Mouse (Mus musculus) layer of hippocampus, postnatal 14 days (tissue): ENCODE data around the gene Bcas1. TPM values are rescaled to one million over a fixed set of nuclear protein-coding genes. Genes with fewer than 3 reads are reported as not detected.

Experiments used
- DNase-seq, 2 experiments: peaks; one replicate each; pipeline ENCODE4 v3.0.0; 2021 to 2022; ENCODE audit warnings: low spot score in 2 of 2, mixed read lengths in 1 of 2
- total RNA-seq, 2 experiments: library from RNA; stranded (reverse); gene quantifications; 2 replicates each; pipeline ENCODE4 v1.2.3; 2021

The Bcas1 gene
- total RNA-seq, 2 experiments from 2014 or later, result 121 to 123 TPM

DNA sequence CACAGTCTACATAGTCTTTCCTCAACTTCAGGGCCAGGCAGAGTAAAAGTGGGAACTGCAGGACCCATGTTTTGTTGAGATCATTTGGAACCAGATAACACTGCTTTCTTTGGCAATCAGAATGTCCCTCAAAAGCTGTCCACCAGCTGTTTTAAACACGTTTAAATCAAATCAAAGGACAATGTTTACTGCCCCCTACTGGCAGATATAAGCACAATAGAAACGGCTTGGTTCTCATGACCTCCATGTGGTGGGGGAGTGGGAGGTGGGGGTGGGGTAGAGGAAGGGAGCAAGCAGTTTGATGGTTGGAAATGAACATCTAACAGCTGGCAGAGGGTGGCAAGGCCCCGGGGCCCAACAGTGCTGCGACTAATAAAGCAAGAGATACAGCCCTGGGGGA, 5.7 kb downstream of the Bcas1 start:
- DNase-seq, result no peak

DNA sequence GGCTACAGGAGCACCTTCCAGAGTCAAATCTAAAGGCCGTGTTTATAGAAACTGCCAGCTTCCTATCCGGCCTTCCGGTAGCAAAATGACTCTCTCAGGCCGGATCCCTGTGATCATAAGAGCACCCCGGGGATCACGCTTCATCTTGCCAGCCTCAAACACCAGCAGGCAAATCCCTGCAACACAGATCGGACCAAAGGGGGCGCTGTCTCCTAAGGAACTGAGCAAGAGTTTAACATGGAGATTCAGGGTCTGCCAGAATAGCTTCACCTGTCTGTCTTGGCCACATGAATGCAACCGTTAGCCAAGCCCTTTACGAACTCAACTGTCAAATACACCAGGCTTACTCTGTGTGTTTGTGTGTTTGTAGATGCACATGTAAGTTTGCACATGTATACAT, 8.9 kb downstream of the Bcas1 start:
- DNase-seq, result no peak

DNA sequence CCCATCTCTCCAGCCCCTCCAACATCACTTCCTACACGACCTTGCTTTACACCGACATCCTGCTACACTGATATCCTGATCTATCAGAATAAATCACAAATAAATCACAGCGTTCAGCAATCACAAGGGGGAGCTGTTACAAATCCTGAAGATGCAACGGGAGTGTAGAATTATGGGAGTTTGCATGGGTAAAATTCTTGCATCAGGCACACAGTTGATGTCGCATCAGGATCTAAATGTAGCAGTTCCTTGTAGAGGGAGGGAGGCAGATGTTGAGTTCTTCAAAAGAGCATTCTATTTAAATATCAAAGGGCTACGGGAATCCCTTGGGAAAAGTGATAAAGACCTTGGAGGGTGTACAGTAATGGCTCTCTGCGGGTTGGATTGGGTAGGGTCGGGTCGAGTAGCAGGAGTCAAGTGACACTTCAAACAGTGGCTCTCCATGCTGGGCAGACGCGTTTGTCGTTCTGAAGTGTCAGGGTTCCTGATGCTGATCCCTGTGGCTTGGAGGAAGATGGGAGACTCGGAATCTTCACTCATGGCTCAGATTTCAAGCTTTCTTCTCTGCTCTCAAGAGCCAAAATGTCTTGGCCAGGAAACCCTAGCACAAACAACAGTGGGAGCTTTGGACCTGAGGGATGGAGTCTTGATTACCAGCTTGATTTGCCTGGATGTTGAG, 16.0 kb downstream of the Bcas1 start:
- DNase-seq, result no peak

DNA sequence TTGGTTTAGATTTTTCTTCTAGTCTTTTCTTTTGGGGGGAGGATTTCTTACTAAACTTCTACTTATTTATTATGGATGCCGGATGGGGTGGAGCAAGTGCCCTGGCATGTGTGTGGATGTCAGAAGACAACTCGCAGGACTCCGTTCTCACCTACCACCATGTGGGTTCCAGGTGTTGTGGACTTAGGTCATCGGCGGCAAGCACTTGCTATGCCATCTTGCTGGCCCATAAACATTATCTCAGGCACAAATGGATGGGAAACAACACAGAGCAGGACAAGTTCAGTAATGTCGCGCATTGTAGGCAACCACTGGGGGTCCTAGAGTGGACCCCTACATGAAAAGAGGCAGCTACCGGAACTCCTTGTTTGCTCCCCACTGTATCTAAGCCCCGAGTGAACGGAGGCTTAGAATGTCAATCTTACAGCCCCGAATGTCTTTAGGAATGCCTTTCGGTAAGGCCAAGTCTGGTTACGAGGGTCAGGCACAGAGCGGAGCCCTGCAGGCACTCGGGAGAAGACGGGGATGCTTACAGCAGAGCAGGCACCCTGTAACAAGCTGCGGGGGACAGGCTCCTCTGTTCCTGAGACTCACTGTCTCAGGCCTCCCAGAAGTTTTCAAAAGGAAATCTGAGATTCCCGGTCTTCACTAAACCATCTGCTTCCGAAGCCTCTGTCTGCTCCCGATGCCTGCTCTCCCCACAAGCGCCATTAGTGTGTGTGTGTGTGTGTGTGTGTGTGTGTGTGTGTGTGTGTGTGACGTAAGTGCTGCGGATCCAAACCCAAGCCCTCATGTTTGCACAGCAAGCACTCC, 16.8 kb downstream of the Bcas1 start:
- no peak for DNase-seq

DNA sequence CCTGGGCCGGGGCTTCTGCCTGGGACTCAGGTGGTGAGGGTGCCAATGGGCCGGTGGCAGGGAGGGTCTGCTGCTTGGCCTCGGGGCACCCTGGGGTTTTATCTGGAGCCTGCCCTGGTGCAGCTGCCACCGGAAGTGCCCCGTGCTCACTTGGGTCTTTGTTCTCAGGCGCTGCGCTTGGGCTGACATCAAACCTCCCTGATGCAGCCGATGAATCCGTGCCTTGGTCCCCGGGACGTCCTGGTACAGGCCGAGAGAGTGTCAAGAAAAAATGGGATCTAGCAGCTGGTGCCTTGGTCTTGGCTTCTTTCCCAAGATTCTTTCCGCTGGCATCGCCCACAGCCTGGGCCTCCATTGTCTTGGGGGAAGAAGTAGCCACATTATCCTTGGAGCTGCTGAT, 21.2 kb downstream of the Bcas1 start:
- peak in 1 of 2 experiments; percentile 40 for DNase-seq

DNA sequence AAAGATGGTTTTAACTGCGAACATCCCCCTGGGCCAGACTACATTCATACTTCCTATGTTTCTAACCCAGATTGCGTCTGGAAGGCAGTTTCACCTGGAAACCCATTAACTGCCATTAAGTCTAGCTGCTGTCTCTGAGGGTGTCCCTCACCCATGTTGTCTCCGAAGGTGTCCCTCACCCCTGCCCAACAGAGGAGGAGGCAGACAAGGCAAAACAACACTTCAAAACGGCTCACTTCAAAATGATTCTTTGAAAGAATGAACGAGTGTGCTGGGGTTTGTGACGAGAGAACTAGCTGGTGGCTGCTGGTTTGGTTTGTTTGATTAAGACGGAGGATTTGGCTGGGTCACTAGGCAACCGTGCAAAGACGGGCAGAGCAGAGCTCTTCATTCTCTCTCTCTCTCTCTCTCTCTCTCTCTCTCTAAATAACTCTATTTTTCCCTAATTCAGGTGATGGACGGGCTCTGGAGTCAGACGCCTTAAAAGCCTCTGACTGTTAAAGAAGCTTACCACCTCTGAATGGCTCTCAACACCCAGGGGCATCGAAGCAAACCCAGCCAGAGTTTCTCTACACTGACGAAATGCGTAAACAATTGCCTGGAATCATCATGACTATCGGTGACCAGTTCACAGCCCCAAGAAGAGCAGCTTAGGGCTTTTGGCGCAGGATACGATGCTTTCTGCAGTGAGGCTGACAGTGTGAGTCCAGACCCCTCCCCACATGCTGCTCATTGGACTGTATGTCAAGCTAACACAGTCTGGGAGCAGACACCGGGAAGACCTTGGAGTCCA, 22.7 kb downstream of the Bcas1 start:
- no peak for DNase-seq

DNA sequence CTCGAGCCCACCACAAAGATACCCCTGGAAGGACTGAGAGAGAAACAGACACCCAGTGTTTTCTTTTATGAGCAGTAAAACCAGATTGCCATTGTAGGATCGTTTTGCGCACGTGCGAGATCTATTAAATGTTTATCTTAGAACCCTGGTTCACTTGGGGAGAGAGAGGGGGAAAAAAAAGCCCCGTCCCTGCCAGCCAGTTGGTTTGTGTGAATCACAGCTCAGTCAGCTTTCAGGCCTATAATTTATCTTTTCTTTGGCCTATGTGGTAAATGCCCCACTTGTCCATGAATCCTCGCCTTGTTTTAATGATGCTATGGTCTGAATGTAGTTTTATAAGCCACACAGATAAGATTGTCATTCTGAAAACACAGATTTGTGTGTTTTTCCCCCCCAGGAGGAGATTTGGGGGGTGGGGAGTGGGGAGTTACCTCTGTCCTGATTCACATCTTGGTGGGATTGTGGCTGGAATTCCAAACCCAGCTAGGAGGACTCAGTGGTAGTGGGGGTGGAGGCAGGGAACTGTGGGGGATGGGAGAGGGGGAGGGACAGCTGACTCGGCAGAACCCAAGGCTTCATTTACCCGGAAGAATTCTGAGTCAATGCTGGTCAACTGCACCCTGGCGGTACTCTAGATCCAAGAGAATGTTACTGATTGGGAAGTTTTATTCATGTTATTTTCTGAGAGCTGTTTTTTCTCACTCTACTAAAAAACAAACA, 23.8 kb downstream of the Bcas1 start:
- DNase-seq, result peak in 1 of 2 experiments; percentile 32

DNA sequence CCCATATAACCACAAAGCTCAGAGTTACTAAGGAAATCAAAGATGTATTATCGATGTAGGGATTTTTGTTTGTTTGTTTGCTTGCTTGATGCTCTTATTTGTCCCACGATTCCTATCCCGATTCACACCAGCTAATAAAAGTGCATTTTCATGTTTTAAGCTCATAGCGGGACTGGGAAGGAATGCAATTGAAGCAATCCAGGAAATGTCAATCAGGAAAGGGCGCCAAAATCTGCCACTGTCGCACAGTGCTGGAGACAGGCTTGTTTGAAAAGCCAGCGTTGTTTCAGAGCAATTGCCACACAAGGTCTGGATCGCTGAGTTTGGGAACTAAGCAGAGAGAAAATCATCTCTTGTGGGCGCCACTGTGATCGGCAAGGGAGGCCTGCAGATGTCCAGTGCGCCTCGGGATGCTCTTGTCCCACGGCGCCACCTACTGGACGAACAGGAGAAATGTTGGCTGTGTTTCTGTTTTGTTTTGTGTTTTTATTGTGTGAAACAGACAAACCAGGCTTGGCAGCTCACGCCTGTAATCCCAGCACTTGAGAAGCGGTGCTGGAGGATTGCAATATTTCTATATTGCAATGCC, 26.3 kb downstream of the Bcas1 start:
- DNase-seq, result peak; percentile 69 to 75

DNA sequence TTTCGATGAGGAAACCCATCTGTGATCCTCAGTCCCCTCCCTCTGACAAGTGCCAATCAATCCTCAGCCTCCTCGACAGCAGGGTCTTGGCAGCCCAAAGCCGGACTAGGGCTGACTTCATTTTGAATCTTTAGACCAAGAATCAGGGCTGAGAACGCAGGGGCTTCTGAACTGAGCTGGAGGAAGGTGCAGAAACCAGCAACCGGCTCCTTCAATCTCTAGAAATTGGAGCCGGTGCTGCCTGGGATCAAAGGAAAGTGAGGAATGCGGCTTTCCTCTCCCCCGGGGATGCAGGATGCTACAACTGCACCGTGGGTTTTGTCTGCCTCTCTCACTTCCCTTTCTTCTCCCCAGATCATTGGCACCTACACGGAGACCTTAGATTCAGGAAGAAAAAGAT, 27.0 kb downstream of the Bcas1 start:
- DNase-seq, result no peak

DNA sequence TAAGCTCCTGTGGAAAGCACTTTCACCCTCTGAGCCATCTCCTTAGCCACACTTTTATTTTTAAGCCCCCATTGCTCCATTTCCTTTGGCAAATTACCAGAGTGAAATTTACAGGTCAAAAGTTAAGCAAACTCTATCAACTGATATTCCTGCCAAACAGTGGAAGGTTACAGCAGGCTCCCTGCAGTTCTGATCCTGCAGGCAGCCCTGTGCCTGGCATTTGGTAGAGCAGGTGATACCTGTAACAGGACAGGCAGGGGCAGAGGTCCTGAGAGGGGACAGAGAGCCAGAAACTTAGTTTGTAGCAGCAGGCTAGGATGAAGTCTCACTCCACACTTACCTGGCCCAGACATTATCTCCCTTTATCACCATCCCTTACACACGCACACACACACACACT, 35.7 kb downstream of the Bcas1 start:
- no peak for DNase-seq

DNA sequence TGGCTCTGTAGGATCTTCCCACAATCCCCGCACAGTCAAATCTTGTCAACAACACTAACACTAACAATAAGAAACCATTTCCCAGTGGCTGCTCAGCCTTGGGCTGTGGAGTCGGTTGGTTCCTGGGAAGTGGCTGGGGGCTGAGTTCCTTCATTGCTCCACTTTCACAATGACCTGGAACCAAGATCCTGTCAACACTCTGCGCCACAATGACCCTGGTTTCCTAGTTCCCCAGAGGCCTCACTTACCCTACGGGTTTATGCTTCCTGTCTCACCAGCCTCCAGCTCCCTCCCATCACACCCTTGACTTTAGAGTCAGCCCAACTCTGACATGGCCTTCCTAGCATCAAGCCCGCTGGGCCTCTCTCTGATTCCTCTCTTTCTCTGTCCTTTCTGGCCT, 39.3 kb downstream of the Bcas1 start:
- no peak for DNase-seq

DNA sequence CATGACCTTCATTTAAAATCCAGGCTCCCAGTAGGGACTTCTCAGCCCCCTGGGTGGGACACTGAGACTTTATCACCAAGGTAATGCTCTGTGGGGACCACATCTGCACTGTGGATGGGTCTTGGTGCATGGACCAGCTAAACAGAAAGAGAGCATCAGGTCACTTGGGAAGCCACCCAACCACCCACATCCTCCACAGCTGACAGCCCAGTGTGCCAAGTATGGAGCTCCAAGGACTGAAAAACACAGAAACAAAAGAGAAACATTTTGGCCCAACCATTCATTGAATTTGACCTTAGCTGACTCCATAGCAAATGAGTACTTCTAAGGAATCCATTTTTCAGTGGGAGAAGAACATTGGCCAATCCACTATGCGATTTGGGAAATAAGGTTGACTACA, 42.1 kb downstream of the Bcas1 start:
- DNase-seq, result no peak

DNA sequence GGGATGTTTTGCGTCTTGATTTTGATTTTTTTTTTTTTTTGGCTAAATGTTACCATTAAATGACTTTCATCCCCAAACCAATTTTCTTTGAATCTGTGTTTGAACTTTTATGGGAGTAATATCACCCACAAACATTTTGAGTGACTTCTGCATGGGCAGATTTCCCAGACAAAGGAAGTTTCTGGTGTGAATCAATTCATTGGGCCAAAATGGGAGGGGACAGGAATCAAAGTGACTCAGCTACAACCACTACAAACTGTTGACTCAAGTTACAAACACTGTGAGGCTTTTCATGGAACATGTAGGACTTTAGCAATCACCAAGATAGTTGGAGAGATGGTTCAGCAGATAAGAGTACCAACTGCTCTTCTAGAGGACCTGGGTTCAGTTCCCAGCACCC, 42.9 kb downstream of the Bcas1 start:
- DNase-seq, result peak in 1 of 2 experiments; percentile 24

DNA sequence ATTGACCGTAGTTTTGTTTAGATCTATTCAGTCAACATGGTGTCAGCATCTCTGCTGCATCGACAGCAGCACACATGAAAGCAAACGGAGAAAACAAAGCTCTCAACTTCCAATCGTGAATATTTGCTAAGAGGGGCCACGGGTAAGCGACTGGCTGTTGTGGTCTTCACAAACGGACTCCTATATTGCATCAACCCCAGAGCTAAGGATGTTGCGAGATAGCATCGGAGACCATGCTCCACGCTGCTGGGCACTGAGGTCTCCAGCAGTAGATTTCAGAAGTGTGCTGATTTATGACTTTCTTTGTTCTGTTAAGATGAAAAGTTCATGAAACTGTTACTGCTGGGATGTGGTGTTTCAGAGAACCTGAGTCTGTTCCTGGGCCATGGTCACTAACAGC, 54.3 kb downstream of the Bcas1 start:
- no peak for DNase-seq

DNA sequence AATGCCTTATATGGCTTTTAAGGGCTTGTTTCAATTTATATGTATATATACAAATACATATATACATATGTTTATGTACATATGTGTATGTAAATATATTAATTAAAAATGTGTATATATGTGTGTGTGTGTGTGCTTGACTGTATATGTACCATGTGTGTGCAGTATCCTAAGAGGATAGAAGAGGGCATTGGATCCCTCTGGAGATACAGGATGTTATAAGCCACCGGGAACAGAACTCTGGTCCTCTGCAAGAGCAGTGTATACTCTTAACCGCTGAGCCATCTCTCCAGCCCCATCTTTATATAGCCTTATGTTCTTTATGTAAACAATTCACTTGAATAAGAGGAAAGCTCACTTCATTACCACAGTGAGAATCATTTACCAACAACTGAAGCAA, 62.0 kb downstream of the Bcas1 start:
- no peak for DNase-seq

DNA sequence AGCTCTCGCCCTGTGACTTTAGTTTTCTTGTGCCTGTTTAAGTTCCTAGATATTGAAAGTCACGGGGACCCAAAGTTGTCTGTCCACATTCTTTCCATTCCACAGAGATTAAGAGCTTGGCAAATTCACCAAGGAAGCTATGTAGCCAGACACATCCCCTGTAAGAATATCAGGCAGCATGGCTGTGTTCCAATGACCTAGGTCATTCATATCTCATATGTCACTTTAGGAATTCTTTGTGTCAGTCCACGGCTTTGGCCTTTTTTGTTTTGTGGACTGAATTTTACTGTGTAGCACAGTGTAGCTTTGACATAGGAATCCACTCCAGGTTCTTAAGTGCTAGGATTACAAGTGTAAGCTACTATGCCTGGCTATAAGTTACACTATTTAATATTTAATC, 62.4 kb downstream of the Bcas1 start:
- DNase-seq, result no peak

DNA sequence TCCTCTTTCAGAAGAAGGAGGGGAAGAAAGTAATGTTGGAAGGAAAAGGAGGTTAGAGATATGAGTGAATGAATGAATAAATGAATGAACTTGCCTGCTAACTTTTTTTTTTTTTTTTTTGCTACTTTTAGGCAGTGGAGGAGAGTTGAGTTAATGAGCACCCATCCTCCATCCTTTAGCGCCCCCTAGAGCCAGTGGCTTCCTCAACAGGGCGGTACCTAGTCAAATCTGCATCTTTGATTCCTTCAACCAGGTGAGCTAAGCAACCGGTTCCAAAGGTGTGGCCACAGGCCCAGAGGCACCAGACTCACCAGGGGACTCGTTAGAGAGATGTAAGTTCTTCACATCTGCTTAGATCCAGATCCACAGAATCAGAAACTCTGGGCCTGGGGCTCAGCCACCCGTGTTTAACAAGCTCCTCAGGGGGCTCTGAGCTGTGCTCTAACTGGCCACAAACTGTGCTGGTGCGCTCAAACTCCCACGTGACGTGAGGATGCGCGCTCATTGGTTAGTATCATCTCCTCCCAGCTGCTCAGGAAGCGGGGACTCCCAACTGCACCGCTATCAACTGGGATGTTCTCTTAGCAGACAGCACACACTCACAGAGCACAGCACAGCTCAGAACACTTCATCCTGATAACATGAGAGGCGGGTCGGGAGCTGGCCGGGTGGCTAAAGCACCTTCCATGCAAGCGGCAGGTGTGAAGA, 70.8 kb downstream of the Bcas1 start:
- DNase-seq, result no peak

DNA sequence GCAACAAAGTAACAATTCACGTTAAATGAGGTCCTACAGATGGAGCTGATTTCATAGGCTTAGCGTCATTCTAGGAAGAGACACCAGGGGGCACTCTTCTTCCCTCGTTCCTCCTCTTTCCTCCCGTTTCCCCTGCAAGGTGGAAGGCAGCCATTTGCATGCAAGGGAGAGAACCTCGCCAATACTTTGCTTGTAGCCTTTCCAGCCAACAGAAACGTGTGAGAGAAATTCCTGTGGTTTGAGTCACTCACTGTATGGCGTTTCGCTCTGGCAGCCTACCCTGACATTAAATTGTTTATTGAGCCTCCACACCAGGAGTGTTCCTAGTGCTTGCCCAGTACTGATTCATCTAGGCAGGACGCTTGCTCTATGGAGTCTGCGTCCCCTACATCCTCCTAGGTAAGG, 72.7 kb downstream of the Bcas1 start:
- DNase-seq, result peak; percentile 81 to 86

DNA sequence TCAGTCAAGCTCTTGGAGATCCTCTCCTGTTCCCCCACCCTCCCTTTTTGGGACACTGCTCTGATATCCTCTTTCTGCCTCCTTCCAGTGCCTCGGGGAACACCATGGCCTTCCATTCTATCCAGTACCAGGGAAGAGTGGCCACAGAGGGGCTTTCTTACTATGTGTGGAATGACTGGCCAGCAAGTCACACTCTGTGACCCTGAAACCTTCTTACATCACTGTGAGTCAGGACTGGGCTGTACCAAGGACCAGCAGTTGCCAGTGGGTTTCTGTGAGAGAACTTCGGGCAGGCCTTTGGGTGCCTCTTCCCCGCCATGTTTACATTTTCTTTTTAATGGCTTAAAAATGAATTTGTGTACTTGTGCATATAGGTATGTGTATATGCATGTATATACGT, 75.4 kb downstream of the Bcas1 start:
- no peak for DNase-seq

DNA sequence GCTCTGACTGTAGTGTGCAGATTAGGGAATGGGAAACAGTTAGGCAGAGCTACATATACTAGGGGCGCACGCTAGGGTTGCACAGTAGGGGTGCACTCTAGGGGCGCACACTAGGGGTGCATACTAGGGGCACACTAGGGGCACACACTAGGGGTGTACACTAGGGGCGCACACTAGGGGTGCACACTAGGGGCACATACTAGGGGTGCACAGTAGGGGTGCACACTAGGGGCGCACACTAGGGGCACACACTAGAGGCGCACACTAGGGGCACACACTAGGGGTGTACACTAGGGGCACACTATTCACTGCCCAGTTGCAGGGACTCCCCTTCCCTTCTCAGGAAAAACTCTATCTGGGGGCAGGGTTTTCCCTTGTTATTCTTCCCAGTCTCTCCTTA, 75.8 kb downstream of the Bcas1 start:
- DNase-seq, result no peak
